Comparison of ENCODE assay signal across 11 mouse cellular contexts in genomic region chr1:160308498-160308897, GRCm38 (mm10).
A peak's percentile ranks its signal among the peaks of the same experiment; 100 is the strongest.
DNase-seq lines count a peak whose midpoint lies in the region; ATAC-seq and TF ChIP-seq lines count a peak whose summit lies in the region.
"Had no signal": no experiment of that assay in that cellular context is flagged by ENCODE, and none has a peak within 500 bp of the region (broad histone marks: within the 10 kb centered on the region; RNA-seq: fewer than 3 reads in every experiment).

No protein-coding gene starts in this region.

- TF ChIP-seq CTCF in kidney, postnatal 0 days (IDR thresholded peaks at IDR 0.05; ENCODE audit: low read depth): no peak
- no peak for TF ChIP-seq CTCF in MEL (IDR thresholded peaks at IDR 0.05 in 2 of 3, conservative IDR thresholded peaks at IDR 0.05 in 1 of 3; ENCODE audit: control insufficient read depth in 1 of 3, insufficient read depth in 1 of 3, low read depth in 2 of 3, low read length in 3 of 3, poor library complexity in 1 of 3, severe bottlenecking in 1 of 3)
- TF ChIP-seq CTCF in liver, embryonic 14.5 days (IDR thresholded peaks at IDR 0.05; ENCODE audit: low read depth): no peak

- TF ChIP-seq RAD21 in MEL (IDR thresholded peaks at IDR 0.05; ENCODE audit: low read depth, low read length): no peak

- TF ChIP-seq EP300 in MEL (IDR thresholded peaks at IDR 0.05; ENCODE audit: low read depth in 1 of 2, low read length in 2 of 2): no peak
- TF ChIP-seq EP300 in liver, embryonic 14.5 days (IDR thresholded peaks at IDR 0.05; ENCODE audit: low read depth): no peak

- no peak overlapping the region for H3K27ac ChIP-seq in kidney, postnatal 0 days
- H3K27ac ChIP-seq in MEL (ENCODE audit: control insufficient read depth, low read depth, low read length): peak overlapping the region; percentile 26; the same call in 1 of the 2 replicates
- H3K27ac ChIP-seq in liver, embryonic 14.5 days: no peak overlapping the region
- H3K27ac ChIP-seq in midbrain, embryonic 10.5 days (replicated peaks): no peak overlapping the region
- no peak overlapping the region for H3K27ac ChIP-seq in heart, embryonic 11.5 days (ENCODE audit: low read depth, low read length)

- no peaks in the 10 kb centered on the region for H3K9me3 ChIP-seq in kidney, postnatal 0 days (replicated peaks; ENCODE audit: low read length)
- no peaks in the 10 kb centered on the region for H3K9me3 ChIP-seq in MEL (replicated peaks; ENCODE audit: insufficient read depth, low read length)
- H3K9me3 ChIP-seq in liver, embryonic 14.5 days (ENCODE audit: control insufficient read depth, low read length): no peaks in the 10 kb centered on the region
- H3K9me3 ChIP-seq in midbrain, embryonic 10.5 days (replicated peaks): no peaks in the 10 kb centered on the region
- no peaks in the 10 kb centered on the region for H3K9me3 ChIP-seq in heart, embryonic 11.5 days (replicated peaks; ENCODE audit: control insufficient read depth, low read length)

- no peak for TF ChIP-seq POLR2A in MEL (IDR thresholded peaks at IDR 0.05; ENCODE audit: control insufficient read depth in 1 of 2, insufficient read depth in 1 of 2, low read depth in 1 of 2, low read length in 2 of 2, poor library complexity in 1 of 2)

- 72% methylated on average over 7 of the region's 7 CpGs for WGBS in kidney, postnatal 0 days
- 50% methylated on average over 7 of the region's 7 CpGs for WGBS in liver, embryonic 14.5 days (ENCODE audit: insufficient replicate concordance)
- WGBS in midbrain, embryonic 10.5 days: 77% methylated on average over 7 of the region's 7 CpGs
- 75% methylated on average over 7 of the region's 7 CpGs for WGBS in heart, embryonic 11.5 days (ENCODE audit: insufficient replicate concordance)

- no peak overlapping the region for H3K9ac ChIP-seq in kidney, postnatal 0 days (ENCODE audit: low read depth, low read length)
- H3K9ac ChIP-seq in MEL (ENCODE audit: control insufficient read depth, low read depth, low read length, poor library complexity, severe bottlenecking): peak overlapping the region; percentile 48; the same call in 1 of the 2 replicates
- H3K9ac ChIP-seq in liver, embryonic 14.5 days (replicated peaks): 0 out of 2 replicates have a peak overlapping the region, but pooled peaks have one; percentile 10
- no peak overlapping the region for H3K9ac ChIP-seq in heart, embryonic 11.5 days (ENCODE audit: low read depth, low read length)

- DNase-seq in kidney, postnatal 0 days (ENCODE audit: low spot score): no peak
- no peak for DNase-seq in kidney, adult 11 months
- DNase-seq in CD4-positive helper T cell, adult 2 months (ENCODE audit: low read depth, low spot score): peak; percentile 11
- DNase-seq in MEL (ENCODE audit: low read depth, low spot score): peak; percentile 47
- no peak for DNase-seq in liver, embryonic 14.5 days (ENCODE audit: low read depth in 3 of 3, low spot score in 3 of 3)
- DNase-seq in midbrain, embryonic 10.5 days (ENCODE audit: low spot score): no peak
- DNase-seq in layer of hippocampus, postnatal 14 days (ENCODE audit: low spot score in 2 of 2): no peak
- DNase-seq: cerebellum, postnatal 36 days; heart, postnatal 10 days; right cerebral cortex, postnatal 4 days had no signal

- H3K79me2 ChIP-seq in MEL (ENCODE audit: control insufficient read depth, insufficient read depth, low read length, poor library complexity): peaks cover 3% of the 10 kb centered on the region; the same call in 1 of the 2 replicates

- H3K4me1 ChIP-seq in kidney, postnatal 0 days (replicated peaks; ENCODE audit: insufficient read depth, low read length): 0 out of 2 replicates have a peak, but pooled peaks cover 4% of the 10 kb centered on the region
- H3K4me1 ChIP-seq in MEL (ENCODE audit: control insufficient read depth in 1 of 2, insufficient read depth in 2 of 2, low read length in 2 of 2): peaks cover 22 to 30% of the 10 kb centered on the region in 2 experiments
- H3K4me1 ChIP-seq in liver, embryonic 14.5 days (replicated peaks; ENCODE audit: control insufficient read depth in 2 of 2, insufficient read depth in 2 of 2, low read length in 1 of 2): peaks cover 15 to 41% of the 10 kb centered on the region in 2 experiments
- H3K4me1 ChIP-seq in midbrain, embryonic 10.5 days: peaks cover 8% of the 10 kb centered on the region; the same call in 1 of the 2 replicates
- 0 out of 2 replicates have a peak, but pooled peaks cover 8% of the 10 kb centered on the region for H3K4me1 ChIP-seq in heart, embryonic 11.5 days (ENCODE audit: control insufficient read depth, insufficient read depth, low read length)

- H3K4me3 ChIP-seq in kidney, postnatal 0 days (replicated peaks; ENCODE audit: low read depth, low read length): no peak overlapping the region
- peak overlapping the region; percentile 20 to 37; a peak in 3 of 4 replicates for H3K4me3 ChIP-seq in MEL (ENCODE audit: control insufficient read depth in 1 of 2, insufficient read depth in 1 of 2, low read depth in 2 of 2, low read length in 2 of 2)
- peak overlapping the region in 1 of 2 experiments; percentile 25; a peak in 2 of 4 replicates for H3K4me3 ChIP-seq in liver, embryonic 14.5 days (ENCODE audit: insufficient read depth in 1 of 2, low read depth in 2 of 2, low read length in 2 of 2)
- H3K4me3 ChIP-seq in midbrain, embryonic 10.5 days: no peak overlapping the region
- no peak overlapping the region for H3K4me3 ChIP-seq in heart, embryonic 11.5 days (ENCODE audit: low read depth, low read length)

- no peaks in the 10 kb centered on the region for H3K27me3 ChIP-seq in kidney, postnatal 0 days (ENCODE audit: insufficient read depth, low read length)
- no peaks in the 10 kb centered on the region for H3K27me3 ChIP-seq in MEL (ENCODE audit: control insufficient read depth in 1 of 2, insufficient read depth in 2 of 2, low read length in 2 of 2)
- H3K27me3 ChIP-seq in liver, embryonic 14.5 days (ENCODE audit: control insufficient read depth, insufficient read depth, low read length): no peaks in the 10 kb centered on the region
- no peaks in the 10 kb centered on the region for H3K27me3 ChIP-seq in midbrain, embryonic 10.5 days (ENCODE audit: low read depth, poor library complexity, severe bottlenecking)
- no peaks in the 10 kb centered on the region for H3K27me3 ChIP-seq in heart, embryonic 11.5 days (ENCODE audit: control insufficient read depth, insufficient read depth, low read length)

- no peaks in the 10 kb centered on the region for H3K36me3 ChIP-seq in kidney, postnatal 0 days (ENCODE audit: insufficient read depth, low read length)
- peaks cover 0 to 41% of the 10 kb centered on the region in 2 experiments; a peak in 2 of 4 replicates for H3K36me3 ChIP-seq in MEL (ENCODE audit: control insufficient read depth in 1 of 2, insufficient read depth in 2 of 2, low read length in 2 of 2)
- H3K36me3 ChIP-seq in liver, embryonic 14.5 days (replicated peaks; ENCODE audit: control insufficient read depth, insufficient read depth, low read depth): no peaks in the 10 kb centered on the region
- no peaks in the 10 kb centered on the region for H3K36me3 ChIP-seq in midbrain, embryonic 10.5 days
- H3K36me3 ChIP-seq in heart, embryonic 11.5 days (ENCODE audit: control insufficient read depth, insufficient read depth, low read length): no peaks in the 10 kb centered on the region

- H3K4me2 ChIP-seq in kidney, postnatal 0 days (ENCODE audit: low read length): peak overlapping the region; percentile 21; the same call in 1 of the 2 replicates
- peak overlapping the region; percentile 53 for H3K4me2 ChIP-seq in liver, embryonic 14.5 days (ENCODE audit: low read depth)
- H3K4me2 ChIP-seq in heart, embryonic 11.5 days: no peak overlapping the region

- ATAC-seq in kidney, postnatal 0 days (replicated peaks; ENCODE audit: low FRiP score, low read depth): no peak
- no peak for ATAC-seq in liver, embryonic 14.5 days (ENCODE audit: insufficient read depth)
- no peak for ATAC-seq in heart, embryonic 11.5 days (replicated peaks; ENCODE audit: insufficient number of reproducible peaks, low FRiP score, low TSS enrichment)

TF ChIP-seq in MEL, 35 proteins besides CTCF, POLR2A, EP300 and RAD21:
- TF ChIP-seq RCOR1 (IDR thresholded peaks at IDR 0.05; ENCODE audit: low read depth, low read length) (no peak), USF2 (IDR thresholded peaks at IDR 0.05; ENCODE audit: borderline replicate concordance in 1 of 2, insufficient read depth in 1 of 2, low read depth in 1 of 2, low read length in 2 of 2) (no peak), KAT2A (conservative IDR thresholded peaks at IDR 0.05; ENCODE audit: low read depth, low read length) (no peak), MEF2A (IDR thresholded peaks at IDR 0.05; ENCODE audit: extremely low read depth, insufficient replicate concordance, low read depth, low read length, poor library complexity, severe bottlenecking) (no peak)

Comparison
In these comparisons a context has a peak if more than half of its experiments do, and no peak if none do; other contexts are left out.
1. DNase-seq: peak in CD4-positive helper T cell, adult 2 months (single experiment) and MEL (single experiment); none in kidney, postnatal 0 days (single experiment), kidney, adult 11 months (single experiment), liver, embryonic 14.5 days (0 of 3), midbrain, embryonic 10.5 days (single experiment) and layer of hippocampus, postnatal 14 days (0 of 2).
2. H3K4me3 ChIP-seq: peak in MEL (2 of 2); none in kidney, postnatal 0 days (single experiment), midbrain, embryonic 10.5 days (single experiment) and heart, embryonic 11.5 days (single experiment).
3. H3K9ac ChIP-seq: peak in MEL (single experiment) and liver, embryonic 14.5 days (single experiment); none in kidney, postnatal 0 days (single experiment) and heart, embryonic 11.5 days (single experiment).